Mouse (Mus musculus): ENCODE data around the gene Khk.

Khk gene

GRCm38 (mm10) chr5:30943004-30943403 is 21.8 kb downstream of the Khk start:
- DNase-seq = no peak

DNA sequence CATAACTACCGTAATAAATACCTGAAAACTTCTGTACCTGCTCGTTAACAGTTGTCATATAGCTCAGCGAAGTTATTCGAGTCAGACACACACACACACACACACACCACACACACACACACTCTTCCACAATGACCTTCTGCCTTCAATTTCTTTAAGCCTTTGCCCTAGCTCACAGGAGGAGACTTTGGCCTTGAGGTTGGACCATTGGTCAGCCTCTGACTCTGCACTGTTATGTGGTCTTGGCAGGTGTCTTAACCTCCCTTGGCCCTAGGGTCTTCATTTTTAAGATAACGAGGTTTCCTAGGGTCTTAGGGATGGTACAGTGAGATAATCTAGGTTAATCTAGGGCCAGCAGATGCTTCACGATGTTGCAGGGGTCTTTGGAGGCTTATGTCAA is 23.1 kb downstream of the Khk start:
- DNase-seq = no peak

GRCm38 (mm10) chr5:30944956-30945781 is 23.9 kb downstream of the Khk start, which contains the start of gene Cgref1:
Cgref1 (minus strand) TSS chr5:30945591.
- peak; percentile 70 for DNase-seq

DNA sequence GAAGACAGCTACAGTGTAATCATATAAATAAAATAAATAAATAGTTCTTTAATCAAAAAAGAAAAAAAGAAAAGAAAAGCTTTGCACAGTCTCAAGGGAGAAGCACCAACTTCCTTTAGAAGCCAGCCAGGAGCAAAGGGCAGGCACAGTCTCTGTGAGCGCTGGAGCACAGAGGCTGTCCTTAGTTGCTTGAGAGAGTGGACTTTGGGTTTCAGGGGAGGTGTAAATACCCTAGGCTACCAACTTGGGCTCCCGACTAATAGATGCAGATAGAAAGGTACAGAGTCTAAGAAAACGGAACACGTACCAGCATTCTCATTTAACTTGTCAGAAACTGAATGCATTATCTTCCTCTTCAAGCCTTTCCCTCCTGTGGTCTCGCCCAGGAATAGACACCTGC is 27.4 kb downstream of the Khk start:
- DNase-seq = no peak

- peak; percentile 95 for DNase-seq
These were observed 28.6 kb downstream of the Khk start for GRCm38 (mm10) chr5:30949654-30950326.

GRCm38 (mm10) chr5:30950451-30950850 is 29.2 kb downstream of the Khk start:
- DNase-seq = no peak

GRCm38 (mm10) chr5:30950922-30951321 is 29.7 kb downstream of the Khk start:
- no peak for DNase-seq

GRCm38 (mm10) chr5:30951706-30952105 is 30.5 kb downstream of the Khk start:
- no peak for DNase-seq

DNA sequence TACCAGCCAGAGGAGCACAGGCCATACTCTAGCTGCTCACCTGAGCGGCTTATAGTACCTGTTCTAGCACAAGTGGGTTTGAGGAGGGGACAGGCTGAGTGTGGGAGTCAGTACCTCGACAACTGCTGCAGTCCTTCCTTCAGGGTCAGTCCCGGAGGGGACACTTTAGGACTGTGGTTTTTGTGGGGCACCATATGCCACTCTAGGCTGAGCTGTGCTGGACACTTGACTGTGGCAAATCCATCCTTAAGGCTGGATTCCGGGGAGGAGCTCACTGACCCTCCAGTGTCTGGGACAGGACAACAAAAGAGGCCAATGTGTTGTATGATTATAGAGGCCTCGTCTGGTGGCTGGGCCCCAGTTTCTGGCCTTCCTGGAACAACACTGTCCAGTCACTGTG is 31.3 kb downstream of the Khk start:
- no peak for DNase-seq

- no peak for DNase-seq
These were observed 32.8 kb downstream of the Khk start for GRCm38 (mm10) chr5:30954065-30954464.

DNA sequence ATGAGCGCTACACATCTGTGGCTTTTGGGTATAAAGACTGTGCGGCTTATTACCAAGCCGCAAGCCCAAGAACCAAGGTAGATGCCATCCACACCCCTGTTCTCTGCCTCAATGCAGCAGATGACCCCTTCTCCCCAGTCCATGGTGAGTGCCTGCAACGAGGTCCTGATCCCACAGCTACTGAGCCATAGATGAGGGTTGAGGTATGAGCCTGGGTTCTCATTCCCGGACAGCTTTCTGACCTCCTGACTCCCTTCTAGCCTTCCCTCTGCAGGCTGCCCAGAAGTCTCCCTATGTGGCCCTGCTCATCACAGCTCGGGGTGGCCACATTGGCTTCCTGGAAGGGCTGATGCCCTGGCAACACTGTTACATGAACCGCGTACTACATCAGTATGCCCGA is 33.3 kb downstream of the Khk start:
- no peak for DNase-seq

GRCm38 (mm10) chr5:30955751-30956150 is 34.5 kb downstream of the Khk start:
- no peak for DNase-seq

DNA sequence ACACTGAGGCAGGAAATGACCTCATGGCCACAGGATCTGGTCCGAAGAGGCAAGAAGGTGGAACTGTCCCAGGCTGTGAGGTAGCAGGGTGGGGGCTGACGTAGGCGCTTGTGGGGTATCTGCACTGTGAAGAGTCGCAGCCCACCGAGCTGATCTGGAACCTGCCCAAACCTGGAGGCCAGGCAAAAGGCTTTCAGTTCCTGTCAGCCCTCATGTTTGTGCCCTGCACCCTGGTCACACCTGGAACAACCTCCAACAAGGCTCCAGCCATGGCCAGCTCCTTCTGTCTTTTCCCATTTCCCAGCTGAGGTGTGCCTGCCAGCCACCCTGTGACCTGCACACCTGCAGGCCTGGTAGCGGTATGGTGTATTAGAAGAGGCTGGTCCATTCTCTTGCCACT is 36.7 kb downstream of the Khk start:
- no peak for DNase-seq

DNA sequence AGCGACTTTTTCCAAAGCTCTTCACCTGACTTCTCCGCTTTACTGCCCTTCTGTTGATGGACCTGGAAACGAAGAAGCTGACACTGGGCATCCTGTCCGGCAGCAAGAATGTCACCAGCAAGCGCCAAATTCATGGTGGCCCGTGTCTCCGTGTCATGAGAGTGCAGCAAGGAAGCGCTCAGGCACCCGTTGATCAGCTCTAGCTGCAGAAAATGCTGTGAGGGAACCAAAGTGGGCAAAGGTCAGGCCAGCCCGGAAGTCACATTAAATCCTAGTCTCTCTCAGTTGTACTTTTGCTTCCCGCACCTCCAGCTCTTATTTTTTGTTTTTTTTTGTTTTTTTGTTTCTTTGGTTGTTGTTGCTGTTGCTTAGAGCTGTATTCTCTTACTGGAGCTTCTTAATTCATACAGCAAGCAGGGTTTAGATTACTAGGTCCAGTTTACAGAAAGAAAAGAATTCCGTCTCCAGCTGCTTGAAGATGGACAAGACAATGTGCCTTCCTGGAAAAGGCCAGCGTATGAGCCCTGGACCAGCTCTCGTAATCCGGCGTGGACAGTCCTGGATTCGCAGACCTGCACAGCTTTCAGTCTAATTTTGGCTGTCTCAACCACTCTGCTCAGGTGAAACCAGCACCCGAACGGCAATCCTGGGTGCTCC is 38.1 kb downstream of the Khk start:
- DNase-seq = no peak

DNA sequence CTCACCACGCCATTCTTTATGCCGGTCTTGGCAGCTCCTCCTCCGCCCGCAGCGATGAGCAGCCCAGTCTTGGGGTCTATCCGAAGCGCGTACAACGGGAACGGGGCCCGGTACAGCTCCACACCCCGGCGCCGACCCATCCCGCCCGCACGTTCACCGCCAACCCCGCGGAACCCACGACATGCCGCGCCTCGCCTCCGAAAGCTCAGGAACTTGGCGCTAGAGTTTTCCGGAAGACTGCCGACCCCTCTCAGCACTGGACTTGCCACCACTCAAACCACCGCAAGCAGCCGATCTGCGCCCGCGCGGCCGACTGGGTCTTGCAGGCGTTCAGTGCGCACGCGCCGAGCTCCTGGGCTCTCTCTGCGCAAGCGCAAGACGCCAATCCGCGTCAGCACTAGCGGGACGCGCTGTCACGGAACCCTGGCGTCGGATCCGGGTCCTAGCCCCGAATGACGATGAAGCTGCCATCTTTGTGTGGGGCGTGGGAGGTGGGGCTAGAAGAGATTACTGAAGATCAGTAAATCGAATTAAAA is 38.8 kb downstream of the Khk start, which contains the start of gene Preb:
Gene Preb (minus strand): TSS at position 396 of the 536 bp plus-strand sequence.
- DNase-seq = peak; percentile 98

DNA sequence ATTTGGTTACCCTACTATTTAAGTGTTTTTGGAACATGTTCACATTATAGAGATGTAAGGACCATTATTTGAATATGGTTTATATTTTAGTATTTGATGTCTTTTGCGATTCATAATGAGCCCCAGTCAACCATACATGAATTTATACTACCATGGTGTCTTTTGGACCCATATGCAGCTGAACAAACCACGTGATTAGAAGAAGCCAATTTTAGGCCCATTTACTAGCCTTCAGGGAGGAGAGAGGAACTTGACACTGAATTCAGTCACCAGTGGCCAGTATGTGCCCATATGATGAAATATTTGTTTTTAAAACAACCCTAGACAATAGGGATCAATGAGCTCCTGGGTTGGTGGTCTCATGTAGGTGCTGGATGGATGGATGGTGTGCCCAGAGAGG is 39.6 kb downstream of the Khk start:
- DNase-seq = no peak

- DNase-seq = no peak
These were observed 40.6 kb downstream of the Khk start for GRCm38 (mm10) chr5:30961545-30962505.

DNA sequence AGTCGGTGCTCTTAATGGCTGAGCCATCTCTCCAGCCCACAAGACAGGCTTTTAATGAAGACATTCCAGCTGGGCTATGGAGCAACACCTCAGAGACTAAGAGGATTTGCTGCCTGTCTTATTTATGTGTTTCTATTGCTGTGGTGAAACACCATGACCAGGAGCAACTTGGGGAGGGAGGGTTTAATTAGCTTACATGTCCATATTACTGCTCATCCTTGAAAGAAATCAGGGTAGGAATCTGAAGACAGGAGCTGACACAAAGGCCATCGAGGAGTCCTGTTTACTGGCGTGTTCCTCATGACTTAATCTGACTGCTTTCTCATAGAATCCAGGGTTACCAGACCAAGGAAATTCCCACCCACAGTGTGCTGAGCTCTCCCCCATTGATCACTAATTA is 42.7 kb downstream of the Khk start:
- DNase-seq = no peak

GRCm38 (mm10) chr5:30966189-30966588 is 45.0 kb downstream of the Khk start:
- DNase-seq = no peak

- DNase-seq = no peak
These were observed 47.2 kb downstream of the Khk start, which contains the start of gene Tcf23 for GRCm38 (mm10) chr5:30968416-30968815. Tcf23 (plus strand) TSS chr5:30968662.

GRCm38 (mm10) chr5:30969440-30969839 is 48.2 kb downstream of the Khk start:
- no peak for DNase-seq

Measured in layer of hippocampus, adult 9-11 months (tissue).